Mouse (Mus musculus) liver, postnatal 0 days (tissue): Measurements from ENCODE around the gene Crip2. TPM values are rescaled to one million over a fixed set of nuclear protein-coding genes. Genes with fewer than 3 reads are reported as not detected.

ENCODE experiments used
- ATAC-seq: fragments of 200-750 bp; cut with Nextera tagmentation; 2 replicates; pipeline ENCODE4 v1.8.0; 2017; ENCODE audit warnings: mild to moderate bottlenecking, moderate library complexity
- DNase-seq: peaks from one replicate; pipeline ENCODE4 v3.0.0-alpha.2; 2016
- H3K27ac ChIP-seq: fragments of 300-500 bp; sonication (generic); 2 replicates; pipeline ENCODE4 v1.5.1; 2014; ENCODE audit warnings: antibody characterized with exemption, moderate library complexity, mild to moderate bottlenecking, low read depth
- H3K27me3 ChIP-seq: fragments of 300-500 bp; sonication (generic); 2 replicates; pipeline ENCODE4 v1.6.1; 2014; ENCODE audit warnings: low read length, control low read depth, mixed read lengths; ENCODE audit not compliant: insufficient read depth
- H3K36me3 ChIP-seq: fragments of 300-500 bp; sonication (generic); replicated peaks from 2 replicates; pipeline ENCODE4 v1.6.1; 2014; ENCODE audit warnings: mild to moderate bottlenecking, control low read depth, low read length, moderate library complexity, mixed read lengths; ENCODE audit not compliant: insufficient read depth
- H3K4me1 ChIP-seq: fragments of 300-500 bp; sonication (generic); 2 replicates; pipeline ENCODE4 v1.6.1; 2014; ENCODE audit warnings: antibody characterized with exemption, mild to moderate bottlenecking, control low read depth; ENCODE audit not compliant: insufficient read depth
- H3K4me2 ChIP-seq: fragments of 300-500 bp; sonication (generic); 2 replicates; pipeline ENCODE4 v1.6.1; 2014; ENCODE audit warnings: low read depth, mild to moderate bottlenecking, low read length, moderate library complexity, mixed read lengths
- H3K4me3 ChIP-seq: fragments of 300-500 bp; sonication (generic); 2 replicates; pipeline ENCODE4 v1.5.1; 2014; ENCODE audit warnings: low read depth, low read length
- H3K9ac ChIP-seq: fragments of 300-500 bp; sonication (generic); replicated peaks from 2 replicates; pipeline ENCODE4 v1.6.1; 2014; ENCODE audit warnings: mild to moderate bottlenecking, moderate library complexity
- H3K9me3 ChIP-seq: fragments of 300-500 bp; sonication (generic); 2 replicates; pipeline ENCODE4 v1.6.1; 2016; ENCODE audit warnings: mild to moderate bottlenecking, control low read depth, low read length, mixed read lengths
- CTCF ChIP-seq: sonication (generic); IDR thresholded peaks from 2 replicates; pipeline ENCODE4 v1.5.1; 2016; ENCODE audit warnings: antibody characterized with exemption, low read depth
- EP300 ChIP-seq: IDR thresholded peaks from 2 replicates; pipeline ENCODE4 v1.6.1; 2016; ENCODE audit warnings: antibody characterized with exemption, low read depth, mild to moderate bottlenecking
- WGBS: fragments of 180-500 bp; shearing (Covaris S2); extraction: QIAGEN DNeasy Blood & Tissue Kit; methylation state at CpG from one replicate; pipeline ENCODE4 v1.1.7; 2014; ENCODE audit not compliant: insufficient replicate concordance; 5-methylcytosine and 5-hydroxymethylcytosine counted together
- polyA plus RNA-seq: library from polyadenylated mRNA; unstranded; fragments of >200 nt; fragmentation: Nextera tagmentation; extraction: Ambion mirVana; gene quantifications from 2 replicates; pipeline ENCODE4 v1.2.1, GENCODE M21; 2015

Gene Crip2
- polyA plus RNA-seq, 1 experiment from 2014 or later, result 67.4 TPM

- no peak overlapping the region for H3K4me2 ChIP-seq
- no peaks in the 10 kb centered on the region for H3K9me3 ChIP-seq
- peaks cover 29% of the 10 kb centered on the region for H3K27me3 ChIP-seq
- H3K4me3 ChIP-seq, result no peak overlapping the region
- DNase-seq, result no peak
- no peaks in the 10 kb centered on the region for H3K36me3 ChIP-seq
- H3K4me1 ChIP-seq, result peaks cover 10% of the 10 kb centered on the region; the same call in 1 of the 2 replicates
- no peak overlapping the region for H3K27ac ChIP-seq
- no peak for TF ChIP-seq EP300
- TF ChIP-seq CTCF, result no peak
- no peak overlapping the region for H3K9ac ChIP-seq
- no peak for ATAC-seq
- 54% methylated on average over 5 of the region's 5 CpGs for WGBS
These were observed 44.9 kb downstream of the Crip2 start for GRCm38 (mm10) chr12:113184945-113185344.

- Histone ChIP-seq H3K4me2 (peak within 1 kb of the TSS; percentile 70), H3K4me1 (peaks cover 10% of the 10 kb centered on the region; the same call in 1 of the 2 replicates), H3K36me3 (no peaks in the 10 kb centered on the region), H3K4me3 (peak within 1 kb of the TSS; percentile 46), H3K9me3 (no peaks in the 10 kb centered on the region), H3K27ac (no peak within 1 kb of the TSS), H3K9ac (0 out of 2 replicates have a peak within 1 kb of the TSS, but pooled peaks have one; percentile 9), H3K27me3 (peaks cover 29% of the 10 kb centered on the region)
- TF ChIP-seq CTCF (no peak), EP300 (no peak)
- WGBS, result 5% methylated on average over 62 of the region's 63 CpGs
- peak; percentile 21 for DNase-seq
- no peak for ATAC-seq
These were observed 45.6 kb downstream of the Crip2 start, which contains the start of gene Tmem121 for GRCm38 (mm10) chr12:113185442-113186291. TSS of gene Tmem121 (plus strand) at chr12:113185930.

GRCm38 (mm10) chr12:113186326-113187010 lies 46.4 kb downstream of the Crip2 start:
- ATAC-seq (no peak), DNase-seq (no peak)
- Histone ChIP-seq H3K4me1 (peaks cover 10% of the 10 kb centered on the region; the same call in 1 of the 2 replicates), H3K36me3 (no peaks in the 10 kb centered on the region), H3K9me3 (no peaks in the 10 kb centered on the region), H3K27ac (no peak overlapping the region), H3K4me2 (peak overlapping the region; percentile 70), H3K4me3 (peak overlapping the region; percentile 46), H3K9ac (no peak overlapping the region), H3K27me3 (peaks cover 29% of the 10 kb centered on the region)
- 47% methylated on average over 12 of the region's 12 CpGs for WGBS
- TF ChIP-seq CTCF (no peak), EP300 (no peak)

- H3K4me1 ChIP-seq, result peaks cover 10% of the 10 kb centered on the region; the same call in 1 of the 2 replicates
- H3K27me3 ChIP-seq, result peaks cover 29% of the 10 kb centered on the region
- no peak for ATAC-seq
- H3K27ac ChIP-seq, result no peak overlapping the region
- 47% methylated on average over 4 of the region's 4 CpGs for WGBS
- TF ChIP-seq CTCF (no peak), EP300 (no peak)
- no peaks in the 10 kb centered on the region for H3K36me3 ChIP-seq
- no peaks in the 10 kb centered on the region for H3K9me3 ChIP-seq
- no peak overlapping the region for H3K4me3 ChIP-seq
- DNase-seq, result no peak
- no peak overlapping the region for H3K9ac ChIP-seq
- no peak overlapping the region for H3K4me2 ChIP-seq
These were observed 47.0 kb downstream of the Crip2 start for GRCm38 (mm10) chr12:113187011-113187375.

- H3K36me3 ChIP-seq, result no peaks in the 10 kb centered on the region
- 5% methylated on average over 56 of the region's 56 CpGs for WGBS
- ATAC-seq (peak; percentile 62), DNase-seq (peak; percentile 81)
- peak overlapping the region; percentile 4 for H3K4me3 ChIP-seq
- no peak overlapping the region for H3K9ac ChIP-seq
- H3K9me3 ChIP-seq, result no peaks in the 10 kb centered on the region
- peak overlapping the region; percentile 53 for H3K4me2 ChIP-seq
- peaks cover 10% of the 10 kb centered on the region; the same call in 1 of the 2 replicates for H3K4me1 ChIP-seq
- H3K27ac ChIP-seq, result no peak overlapping the region
- TF ChIP-seq CTCF (peak; percentile 81), EP300 (no peak)
- H3K27me3 ChIP-seq, result peaks cover 29% of the 10 kb centered on the region
These were observed 47.7 kb downstream of the Crip2 start for GRCm38 (mm10) chr12:113187584-113188295.
